Mouse (Mus musculus) left cerebral cortex, adult 6 months (tissue): ENCODE data around the gene Acsm3. TPM values are rescaled to one million over a fixed set of nuclear protein-coding genes. Genes with fewer than 3 reads are reported as not detected.

ENCODE experiments used
- long read RNA-seq, 2 experiments: library from polyadenylated mRNA; unstranded; transcript quantifications; one replicate each; pipeline ENCODE4 v2.0.0; 2019 to 2020
- polyA plus RNA-seq: library from polyadenylated mRNA; unstranded; fragments of <200 nt; fragmentation: Nextera tagmentation; gene quantifications from 2 replicates; pipeline ENCODE4 v1.2.3, GENCODE M21; 2021

Acsm3 gene
- polyA plus RNA-seq = 0.10 and 0.22 TPM in 2 replicates
- long read RNA-seq, experiment 1 = 0 reads
- long read RNA-seq, experiment 2 = 0 reads

GRCm38 (mm10) chr7:119760527-119760951, at the start of gene Acsm3:
Acsm3 (plus strand) TSS chr7:119760923.

GRCm38 (mm10) chr7:119720253-119720946, 40.3 kb upstream of the Acsm3 start, which contains the start of gene Thumpd1:
Thumpd1 (minus strand) TSS chr7:119720798.

GRCm38 (mm10) chr7:119793586-119794250, 33.0 kb downstream of the Acsm3 start, which contains the start of the genes Rexo5 and Eri2:
Rexo5 (plus strand) TSS chr7:119794006.
Eri2 (minus strand) TSS chr7:119794058.

Other genes starting within 250 kb of the Acsm3 start
- gene Acsm5, start 241.5 kb upstream of the Acsm3 start, polyA plus RNA-seq = 0.32 and 0.36 TPM in 2 replicates
- gene Pdilt, start 237.4 kb upstream of the Acsm3 start, polyA plus RNA-seq = not detected in 2 replicates
- gene Acsm2, start 206.6 kb upstream of the Acsm3 start, polyA plus RNA-seq = not detected in 2 replicates
- not detected in 2 replicates for gene Acsm1, start 153.9 kb upstream of the Acsm3 start, polyA plus RNA-seq
- gene Acsm4, start 70.9 kb upstream of the Acsm3 start, polyA plus RNA-seq = not detected in 2 replicates
- 29.2 and 34.9 TPM in 2 replicates for gene Thumpd1, start 40.1 kb upstream of the Acsm3 start, polyA plus RNA-seq
- gene Rexo5, start 33.1 kb downstream of the Acsm3 start, polyA plus RNA-seq = 1.2 and 1.7 TPM in 2 replicates
- 4.9 and 5.3 TPM in 2 replicates for gene Eri2, start 33.1 kb downstream of the Acsm3 start, polyA plus RNA-seq
- gene Lyrm1, start 134.9 kb downstream of the Acsm3 start, polyA plus RNA-seq = 20.6 and 21.4 TPM in 2 replicates
- gene Dcun1d3, start 135.4 kb downstream of the Acsm3 start, polyA plus RNA-seq = 2.6 and 2.8 TPM in 2 replicates